Mouse (Mus musculus) NIH3T3 (cell line): ENCODE measurements around the gene Pcsk5.

Source experiments
- DNase-seq: peaks from one replicate; pipeline ENCODE4 v3.0.0-alpha.2; 2012; ENCODE audit warnings: low read depth

Gene Pcsk5

GRCm38 (mm10) chr19:17837471-17837859 is at the start of gene Pcsk5:
Gene Pcsk5 (minus strand): TSS chr19:17837632.
- no peak for DNase-seq

- no peak for DNase-seq
These were observed 38.4 kb upstream of the Pcsk5 start for GRCm38 (mm10) chr19:17875804-17876203.

GRCm38 (mm10) chr19:17874388-17874787 is 37.0 kb upstream of the Pcsk5 start:
- no peak for DNase-seq

GRCm38 (mm10) chr19:17873755-17874154 is 36.3 kb upstream of the Pcsk5 start:
- DNase-seq: no peak

- DNase-seq: no peak
These were observed 29.0 kb upstream of the Pcsk5 start for GRCm38 (mm10) chr19:17866317-17866891.

GRCm38 (mm10) chr19:17860351-17861014 is 23.1 kb upstream of the Pcsk5 start:
- DNase-seq: no peak

- peak; percentile 24 for DNase-seq
These were observed 19.3 kb upstream of the Pcsk5 start for GRCm38 (mm10) chr19:17856741-17857140.

- DNase-seq: no peak
These were observed 11.0 kb upstream of the Pcsk5 start for GRCm38 (mm10) chr19:17848417-17848816.

GRCm38 (mm10) chr19:17845967-17846366 is 8.5 kb upstream of the Pcsk5 start:
- DNase-seq: no peak

- no peak for DNase-seq
These were observed 4.2 kb upstream of the Pcsk5 start for GRCm38 (mm10) chr19:17841586-17841985.

- DNase-seq: no peak
These were observed 2.4 kb upstream of the Pcsk5 start for GRCm38 (mm10) chr19:17839856-17840255.

GRCm38 (mm10) chr19:17836566-17837470 is 614 bp downstream of the Pcsk5 start:
- DNase-seq: no peak

- peak; percentile 4 for DNase-seq
These were observed 1.5 kb downstream of the Pcsk5 start for GRCm38 (mm10) chr19:17835681-17836565.

GRCm38 (mm10) chr19:17834894-17835293 is 2.5 kb downstream of the Pcsk5 start:
- no peak for DNase-seq

GRCm38 (mm10) chr19:17831376-17831775 is 6.1 kb downstream of the Pcsk5 start:
- DNase-seq: no peak

GRCm38 (mm10) chr19:17828414-17828813 is 9.0 kb downstream of the Pcsk5 start:
- DNase-seq: no peak

- DNase-seq: no peak
These were observed 10.7 kb downstream of the Pcsk5 start for GRCm38 (mm10) chr19:17826694-17827093.

- no peak for DNase-seq
These were observed 17.4 kb downstream of the Pcsk5 start for GRCm38 (mm10) chr19:17820046-17820445.

- DNase-seq: no peak
These were observed 18.4 kb downstream of the Pcsk5 start for GRCm38 (mm10) chr19:17819081-17819480.

- DNase-seq: no peak
These were observed 22.4 kb downstream of the Pcsk5 start for GRCm38 (mm10) chr19:17815062-17815461.

GRCm38 (mm10) chr19:17813449-17813990 is 23.9 kb downstream of the Pcsk5 start:
- no peak for DNase-seq

GRCm38 (mm10) chr19:17812661-17813060 is 24.8 kb downstream of the Pcsk5 start:
- no peak for DNase-seq
